Mouse (Mus musculus) olfactory bulb, adult 2 months (tissue): ENCODE measurements around the gene P2ry4.

Experiments used
- CTCF ChIP-seq: fragments of 200-500 bp; IDR thresholded peaks from 2 replicates; pipeline ENCODE4 v1.5.1; 2012; ENCODE audit warnings: low read depth, mild to moderate bottlenecking, low read length, moderate library complexity; ENCODE audit not compliant: insufficient read depth
- POLR2A ChIP-seq: fragments of 200-500 bp; IDR thresholded peaks from 2 replicates; pipeline ENCODE4 v1.6.1; 2012; ENCODE audit warnings: mild to moderate bottlenecking, low read depth, low read length, moderate library complexity; ENCODE audit not compliant: insufficient read depth

DNA sequence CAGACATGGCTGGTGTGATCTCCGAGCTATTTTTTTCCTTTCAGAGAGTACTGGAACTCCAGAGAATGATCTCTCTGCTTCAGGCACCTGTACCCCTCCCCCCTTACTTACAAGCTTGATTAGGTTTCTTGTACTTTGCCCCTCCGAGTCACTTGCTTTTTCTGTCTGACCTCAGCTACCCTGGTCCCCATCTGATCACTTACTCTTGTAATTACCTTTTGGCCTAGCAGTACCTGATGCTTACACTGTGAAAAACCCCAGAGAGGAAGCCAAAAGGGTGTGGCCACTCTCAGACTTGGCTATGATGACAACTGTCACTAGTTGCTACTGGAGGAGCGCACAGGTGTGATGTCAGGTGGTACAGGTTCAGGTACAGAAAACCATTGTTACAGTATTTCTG, 23.8 kb upstream of the P2ry4 start:
- no peak for TF ChIP-seq POLR2A
- TF ChIP-seq CTCF: no peak
